Mouse (Mus musculus) embryonic facial prominence, embryonic 14.5 days (tissue): ENCODE data around the gene Cux1. TPM values are rescaled to one million over a fixed set of nuclear protein-coding genes. Genes with fewer than 3 reads are reported as not detected.
"Not testable (repeated sequence)": the region's sequence is repeated elsewhere in the genome, so short reads cannot be mapped to it uniquely, and the experiment has no call there.

ENCODE experiments used
- ATAC-seq: fragments of 200-750 bp; cut with Nextera tagmentation; 2 replicates; pipeline ENCODE4 v1.8.0; 2017; ENCODE audit warnings: low read depth, moderate number of reproducible peaks, moderate TSS enrichment
- DNase-seq: peaks from one replicate; pipeline ENCODE4 v3.0.0-alpha.2; 2015; ENCODE audit warnings: low spot score
- H3K27ac ChIP-seq: fragments of 300-500 bp; sonication (generic); replicated peaks from 2 replicates; pipeline ENCODE4 v1.5.1; 2014; ENCODE audit warnings: low read depth, mild to moderate bottlenecking, low read length, moderate library complexity
- H3K27me3 ChIP-seq: fragments of 300-500 bp; sonication (generic); replicated peaks from 2 replicates; pipeline ENCODE4 v1.6.1; 2014; ENCODE audit warnings: low read length; ENCODE audit not compliant: control insufficient read depth, insufficient read depth
- H3K36me3 ChIP-seq: fragments of 300-500 bp; sonication (generic); 2 replicates; pipeline ENCODE4 v1.6.1; 2014; ENCODE audit warnings: low read length, mixed read lengths; ENCODE audit not compliant: control insufficient read depth, insufficient read depth
- H3K4me1 ChIP-seq: fragments of 300-500 bp; sonication (generic); 2 replicates; pipeline ENCODE4 v1.6.1; 2014; ENCODE audit warnings: antibody characterized with exemption, low read length; ENCODE audit not compliant: control insufficient read depth, insufficient read depth
- H3K4me2 ChIP-seq: fragments of 300-500 bp; sonication (generic); 2 replicates; pipeline ENCODE4 v1.6.1; 2014; ENCODE audit warnings: low read depth, mild to moderate bottlenecking, low read length, moderate library complexity, mixed read lengths
- H3K4me3 ChIP-seq: fragments of 300-500 bp; sonication (generic); 2 replicates; pipeline ENCODE4 v1.5.1; 2014; ENCODE audit warnings: low read depth, mild to moderate bottlenecking, low read length
- H3K9ac ChIP-seq: fragments of 300-500 bp; sonication (generic); 2 replicates; pipeline ENCODE4 v1.6.1; 2014; ENCODE audit warnings: low read depth, mild to moderate bottlenecking, low read length, moderate library complexity, mixed read lengths
- H3K9me3 ChIP-seq: fragments of 300-500 bp; sonication (generic); 2 replicates; pipeline ENCODE4 v1.6.1; 2016; ENCODE audit warnings: low read length; ENCODE audit not compliant: control insufficient read depth
- WGBS: fragments of 180-500 bp; shearing (Covaris S2); extraction: QIAGEN DNeasy Blood & Tissue Kit; methylation state at CpG from one replicate; pipeline ENCODE4 v1.1.7; 2014; 5-methylcytosine and 5-hydroxymethylcytosine counted together
- polyA plus RNA-seq: library from polyadenylated mRNA; unstranded; fragments of >200 nt; fragmentation: Nextera tagmentation; extraction: Ambion mirVana; gene quantifications from 2 replicates; pipeline ENCODE4 v1.2.1, GENCODE M21; 2014

Gene Cux1
- polyA plus RNA-seq, 1 experiment from 2014 or later: 60.6 TPM

GRCm38 (mm10) chr5:136217004-136217665 is 350.2 kb downstream of the Cux1 start:
- Histone ChIP-seq H3K9me3 (0 out of 2 replicates have a peak, but pooled peaks cover 3% of the 10 kb centered on the region), H3K4me1 (no peaks in the 10 kb centered on the region), H3K4me3 (no peak overlapping the region), H3K4me2 (no peak overlapping the region), H3K27ac (no peak overlapping the region; the same call in 1 of the 2 replicates), H3K9ac (no peak overlapping the region), H3K36me3 (0 out of 2 replicates have a peak, but pooled peaks cover 9% of the 10 kb centered on the region), H3K27me3 (no peaks in the 10 kb centered on the region)
- DNase-seq (peak; percentile 57), ATAC-seq (peak; percentile 58; the same call in 1 of the 2 replicates)
- 81% methylated on average over 18 of the region's 18 CpGs for WGBS

GRCm38 (mm10) chr5:136215958-136216357 is 351.3 kb downstream of the Cux1 start:
- no peak overlapping the region for H3K4me2 ChIP-seq
- WGBS: 75% methylated on average over 5 of the region's 5 CpGs
- H3K27ac ChIP-seq: no peak overlapping the region
- DNase-seq (no peak), ATAC-seq (no peak)
- no peaks in the 10 kb centered on the region for H3K4me1 ChIP-seq
- no peak overlapping the region for H3K4me3 ChIP-seq
- 0 out of 2 replicates have a peak, but pooled peaks cover 9% of the 10 kb centered on the region for H3K36me3 ChIP-seq
- H3K9me3 ChIP-seq: 0 out of 2 replicates have a peak, but pooled peaks cover 3% of the 10 kb centered on the region
- H3K27me3 ChIP-seq: no peaks in the 10 kb centered on the region
- H3K9ac ChIP-seq: no peak overlapping the region

GRCm38 (mm10) chr5:136215211-136215610 is 352.1 kb downstream of the Cux1 start:
- no peak overlapping the region for H3K9ac ChIP-seq
- no peak overlapping the region for H3K4me3 ChIP-seq
- WGBS: 86% methylated on average over 3 of the region's 3 CpGs
- ATAC-seq (no peak), DNase-seq (no peak)
- H3K27ac ChIP-seq: no peak overlapping the region
- H3K27me3 ChIP-seq: no peaks in the 10 kb centered on the region
- no peak overlapping the region for H3K4me2 ChIP-seq
- H3K9me3 ChIP-seq: 0 out of 2 replicates have a peak, but pooled peaks cover 3% of the 10 kb centered on the region
- no peaks in the 10 kb centered on the region for H3K4me1 ChIP-seq
- 0 out of 2 replicates have a peak, but pooled peaks cover 9% of the 10 kb centered on the region for H3K36me3 ChIP-seq

GRCm38 (mm10) chr5:136213716-136214115 is 353.6 kb downstream of the Cux1 start:
- 0 out of 2 replicates have a peak, but pooled peaks cover 3% of the 10 kb centered on the region for H3K36me3 ChIP-seq
- DNase-seq (no peak), ATAC-seq (no peak)
- 82% methylated on average over 5 of the region's 5 CpGs for WGBS
- no peak overlapping the region for H3K4me2 ChIP-seq
- H3K4me3 ChIP-seq: no peak overlapping the region
- H3K4me1 ChIP-seq: no peaks in the 10 kb centered on the region
- no peak overlapping the region for H3K9ac ChIP-seq
- no peak overlapping the region for H3K27ac ChIP-seq
- H3K9me3 ChIP-seq: 0 out of 2 replicates have a peak, but pooled peaks cover 3% of the 10 kb centered on the region
- no peaks in the 10 kb centered on the region for H3K27me3 ChIP-seq

GRCm38 (mm10) chr5:136212716-136213115 is 354.6 kb downstream of the Cux1 start:
- H3K27ac ChIP-seq: no peak overlapping the region
- H3K4me2 ChIP-seq: no peak overlapping the region
- ATAC-seq: no peak
- no peaks in the 10 kb centered on the region for H3K27me3 ChIP-seq
- no peaks in the 10 kb centered on the region for H3K36me3 ChIP-seq
- WGBS: 90% methylated on average over 11 of the region's 11 CpGs
- H3K4me3 ChIP-seq: no peak overlapping the region
- DNase-seq: no peak
- no peak overlapping the region for H3K9ac ChIP-seq
- H3K9me3 ChIP-seq: 0 out of 2 replicates have a peak, but pooled peaks cover 3% of the 10 kb centered on the region
- H3K4me1 ChIP-seq: no peaks in the 10 kb centered on the region

- 90% methylated on average over 14 of the region's 14 CpGs for WGBS
- H3K27me3 ChIP-seq, H3K9me3 ChIP-seq, DNase-seq, H3K4me2 ChIP-seq, H3K27ac ChIP-seq, H3K4me3 ChIP-seq, ATAC-seq, H3K9ac ChIP-seq, H3K36me3 ChIP-seq, H3K4me1 ChIP-seq: not testable (repeated sequence)
Measured at GRCm38 (mm10) chr5:136211341-136212102, 355.8 kb downstream of the Cux1 start.

GRCm38 (mm10) chr5:136210549-136210948 is 356.7 kb downstream of the Cux1 start:
- no peak overlapping the region for H3K9ac ChIP-seq
- DNase-seq: no peak
- H3K4me2 ChIP-seq: no peak overlapping the region
- 68% methylated on average over 5 of the region's 5 CpGs for WGBS
- H3K27me3 ChIP-seq: no peaks in the 10 kb centered on the region
- no peak overlapping the region for H3K27ac ChIP-seq
- H3K4me1 ChIP-seq: no peaks in the 10 kb centered on the region
- H3K36me3 ChIP-seq: no peaks in the 10 kb centered on the region
- no peak for ATAC-seq
- 0 out of 2 replicates have a peak, but pooled peaks cover 3% of the 10 kb centered on the region for H3K9me3 ChIP-seq
- H3K4me3 ChIP-seq: no peak overlapping the region

- Histone ChIP-seq H3K27ac (no peak overlapping the region), H3K9ac (no peak overlapping the region), H3K4me3 (no peak overlapping the region), H3K27me3 (no peaks in the 10 kb centered on the region), H3K36me3 (peaks cover 5% of the 10 kb centered on the region), H3K4me2 (no peak overlapping the region), H3K9me3 (no peaks in the 10 kb centered on the region), H3K4me1 (peaks cover 5% of the 10 kb centered on the region; the same call in 1 of the 2 replicates)
- peak; percentile 61; the same call in 1 of the 2 replicates for ATAC-seq
- WGBS: 26% methylated on average over 7 of the region's 7 CpGs
- peak; percentile 79 for DNase-seq
Measured at GRCm38 (mm10) chr5:136201832-136202231, 365.5 kb downstream of the Cux1 start.
